Mouse (Mus musculus): ENCODE data around the gene Gabrb1. TPM values are rescaled to one million over a fixed set of nuclear protein-coding genes. Genes with fewer than 3 reads are reported as not detected.
A peak's percentile ranks its signal among the peaks of the same experiment; 100 is the strongest.

Gabrb1 gene
- total RNA-seq, 1 experiment = 0.04 TPM

GRCm38 (mm10) chr5:71701273-71701614, 43.3 kb downstream of the Gabrb1 start:
- Histone ChIP-seq H3K4me1 (ENCODE audit: control insufficient read depth in 2 of 2, insufficient read depth in 2 of 2, low read length in 2 of 2, poor library complexity in 1 of 2) (peaks cover 0 to 2% of the 10 kb centered on the region in 2 experiments; a peak in 1 of 4 replicates), H3K9me3 (ENCODE audit: control insufficient read depth, insufficient read depth, low read depth, low read length) (no peaks in the 10 kb centered on the region), H3K9ac (ENCODE audit: insufficient read depth, low read depth, low read length, poor library complexity, severe bottlenecking) (peak overlapping the region; percentile 34; the same call in 1 of the 2 replicates), H3K4me3 (ENCODE audit: insufficient read depth in 1 of 2, low read depth in 1 of 2, low read length in 2 of 2, poor library complexity in 1 of 2, severe bottlenecking in 1 of 2) (peak overlapping the region; percentile 75 to 79), H3K36me3 (ENCODE audit: control insufficient read depth, insufficient read depth, low read length, poor library complexity, severe bottlenecking) (no peaks in the 10 kb centered on the region), H3K27ac (ENCODE audit: insufficient read depth, low read depth, low read length, poor library complexity, severe bottlenecking) (no peak overlapping the region)
- in situ Hi-C loops (cut with MboI; ENCODE audit: low sequenced_read_pairs in 2 of 2, unreplicated experiment in 2 of 2) = no loop called here
- TF ChIP-seq HCFC1 (IDR thresholded peaks at IDR 0.05; ENCODE audit: borderline replicate concordance, insufficient read depth, low read length) = no peak
- TF ChIP-seq ZNF384 (IDR thresholded peaks at IDR 0.05; ENCODE audit: low read depth, low read length) = no peak
- TF ChIP-seq CHD2 (IDR thresholded peaks at IDR 0.05; ENCODE audit: low read depth, low read length) = no peak
- no peak for TF ChIP-seq MAFK (IDR thresholded peaks at IDR 0.05; ENCODE audit: insufficient read depth, low read depth, low read length)
- no peak for TF ChIP-seq ZC3H11A (IDR thresholded peaks at IDR 0.05; ENCODE audit: borderline replicate concordance, low read depth, low read length)
- peak; percentile 28 for DNase-seq (ENCODE audit: low read depth, low spot score)

GRCm38 (mm10) chr5:71732931-71733792, 75.2 kb downstream of the Gabrb1 start:
- Histone ChIP-seq H3K4me1 (ENCODE audit: control insufficient read depth in 2 of 2, insufficient read depth in 2 of 2, low read length in 2 of 2, poor library complexity in 1 of 2) (no peaks in the 10 kb centered on the region), H3K36me3 (ENCODE audit: control insufficient read depth, insufficient read depth, low read length, poor library complexity, severe bottlenecking) (no peaks in the 10 kb centered on the region), H3K9ac (ENCODE audit: insufficient read depth, low read depth, low read length, poor library complexity, severe bottlenecking) (no peak overlapping the region), H3K4me3 (ENCODE audit: insufficient read depth in 1 of 2, low read depth in 1 of 2, low read length in 2 of 2, poor library complexity in 1 of 2, severe bottlenecking in 1 of 2) (no peak overlapping the region), H3K27ac (ENCODE audit: insufficient read depth, low read depth, low read length, poor library complexity, severe bottlenecking) (no peak overlapping the region), H3K9me3 (ENCODE audit: control insufficient read depth, insufficient read depth, low read depth, low read length) (no peaks in the 10 kb centered on the region)
- in situ Hi-C loops (cut with MboI; ENCODE audit: low sequenced_read_pairs in 2 of 2, unreplicated experiment in 2 of 2) = no loop called here
- TF ChIP-seq CHD2 (IDR thresholded peaks at IDR 0.05; ENCODE audit: low read depth, low read length) (no peak), ZC3H11A (IDR thresholded peaks at IDR 0.05; ENCODE audit: borderline replicate concordance, low read depth, low read length) (no peak), HCFC1 (IDR thresholded peaks at IDR 0.05; ENCODE audit: borderline replicate concordance, insufficient read depth, low read length) (no peak), MAFK (IDR thresholded peaks at IDR 0.05; ENCODE audit: insufficient read depth, low read depth, low read length) (no peak), ZNF384 (IDR thresholded peaks at IDR 0.05; ENCODE audit: low read depth, low read length) (no peak)
- DNase-seq (ENCODE audit: low read depth, low spot score) = no peak

- in situ Hi-C loops (cut with MboI; ENCODE audit: low sequenced_read_pairs in 2 of 2, unreplicated experiment in 2 of 2) = no loop called here
- Histone ChIP-seq H3K9me3 (ENCODE audit: control insufficient read depth, insufficient read depth, low read depth, low read length) (no peaks in the 10 kb centered on the region), H3K36me3 (ENCODE audit: control insufficient read depth, insufficient read depth, low read length, poor library complexity, severe bottlenecking) (no peaks in the 10 kb centered on the region), H3K4me3 (ENCODE audit: insufficient read depth in 1 of 2, low read depth in 1 of 2, low read length in 2 of 2, poor library complexity in 1 of 2, severe bottlenecking in 1 of 2) (no peak overlapping the region), H3K4me1 (ENCODE audit: control insufficient read depth in 2 of 2, insufficient read depth in 2 of 2, low read length in 2 of 2, poor library complexity in 1 of 2) (no peaks in the 10 kb centered on the region), H3K27ac (ENCODE audit: insufficient read depth, low read depth, low read length, poor library complexity, severe bottlenecking) (no peak overlapping the region), H3K9ac (ENCODE audit: insufficient read depth, low read depth, low read length, poor library complexity, severe bottlenecking) (no peak overlapping the region)
- no peak for DNase-seq (ENCODE audit: low read depth, low spot score)
- TF ChIP-seq ZNF384 (IDR thresholded peaks at IDR 0.05; ENCODE audit: low read depth, low read length) (no peak), CHD2 (IDR thresholded peaks at IDR 0.05; ENCODE audit: low read depth, low read length) (no peak), MAFK (IDR thresholded peaks at IDR 0.05; ENCODE audit: insufficient read depth, low read depth, low read length) (no peak), HCFC1 (IDR thresholded peaks at IDR 0.05; ENCODE audit: borderline replicate concordance, insufficient read depth, low read length) (no peak), ZC3H11A (IDR thresholded peaks at IDR 0.05; ENCODE audit: borderline replicate concordance, low read depth, low read length) (no peak)
These were observed 89.5 kb downstream of the Gabrb1 start for GRCm38 (mm10) chr5:71747411-71747810.

GRCm38 (mm10) chr5:71753966-71754365, 96.1 kb downstream of the Gabrb1 start:
- H3K4me1 ChIP-seq (ENCODE audit: control insufficient read depth in 2 of 2, insufficient read depth in 2 of 2, low read length in 2 of 2, poor library complexity in 1 of 2) = no peaks in the 10 kb centered on the region
- H3K27ac ChIP-seq (ENCODE audit: insufficient read depth, low read depth, low read length, poor library complexity, severe bottlenecking) = no peak overlapping the region
- H3K9me3 ChIP-seq (ENCODE audit: control insufficient read depth, insufficient read depth, low read depth, low read length) = no peaks in the 10 kb centered on the region
- no peaks in the 10 kb centered on the region for H3K36me3 ChIP-seq (ENCODE audit: control insufficient read depth, insufficient read depth, low read length, poor library complexity, severe bottlenecking)
- H3K4me3 ChIP-seq (ENCODE audit: insufficient read depth in 1 of 2, low read depth in 1 of 2, low read length in 2 of 2, poor library complexity in 1 of 2, severe bottlenecking in 1 of 2) = no peak overlapping the region
- TF ChIP-seq MAFK (IDR thresholded peaks at IDR 0.05; ENCODE audit: insufficient read depth, low read depth, low read length) = no peak
- no peak for TF ChIP-seq CHD2 (IDR thresholded peaks at IDR 0.05; ENCODE audit: low read depth, low read length)
- no peak for TF ChIP-seq ZC3H11A (IDR thresholded peaks at IDR 0.05; ENCODE audit: borderline replicate concordance, low read depth, low read length)
- no peak for TF ChIP-seq HCFC1 (IDR thresholded peaks at IDR 0.05; ENCODE audit: borderline replicate concordance, insufficient read depth, low read length)
- DNase-seq (ENCODE audit: low read depth, low spot score) = no peak
- no peak overlapping the region for H3K9ac ChIP-seq (ENCODE audit: insufficient read depth, low read depth, low read length, poor library complexity, severe bottlenecking)
- in situ Hi-C loops (cut with MboI; ENCODE audit: low sequenced_read_pairs in 2 of 2, unreplicated experiment in 2 of 2) = no loop called here

All from ES-E14 (cell line).